Mouse (Mus musculus) myocyte (in vitro differentiated cells): ENCODE results near the gene Bad. TPM values are rescaled to one million over a fixed set of nuclear protein-coding genes. Genes with fewer than 3 reads are reported as not detected.
"Not testable (repeated sequence)": the region's sequence is repeated elsewhere in the genome, so short reads cannot be mapped to it uniquely, and the experiment has no call there.

ENCODE experiments used
- H3K27me3 ChIP-seq: one replicate; pipeline ENCODE4 v1.6.1; 2011; ENCODE audit not compliant: control insufficient read depth, insufficient read depth, insufficient read length
- H3K36me3 ChIP-seq: one replicate; pipeline ENCODE4 v1.6.1; 2011; ENCODE audit not compliant: control insufficient read depth, insufficient read depth
- H3K4me2 ChIP-seq: one replicate; pipeline ENCODE4 v1.6.1; 2011; ENCODE audit warnings: low read depth, control low read depth
- H3K4me3 ChIP-seq: one replicate; pipeline ENCODE4 v1.5.1; 2011; ENCODE audit warnings: mild to moderate bottlenecking, control low read depth, moderate library complexity
- H3K79me2 ChIP-seq: one replicate; pipeline ENCODE4 v1.6.1; 2011; ENCODE audit not compliant: control insufficient read depth, insufficient read depth
- H3ac ChIP-seq: one replicate; pipeline ENCODE4 v1.6.1; 2011; ENCODE audit not compliant: control insufficient read depth, insufficient read length
- CEBPB ChIP-seq: IDR thresholded peaks from 2 replicates; pipeline ENCODE4 v1.6.1; 2011; ENCODE audit warnings: mild to moderate bottlenecking, moderate library complexity; ENCODE audit not compliant: poor library complexity, insufficient read depth, severe bottlenecking
- E2F4 ChIP-seq: IDR thresholded peaks from one replicate; pipeline ENCODE4 v1.6.1; 2011; ENCODE audit warnings: mild to moderate bottlenecking, control low read depth, moderate library complexity; ENCODE audit not compliant: insufficient read depth
- MAX ChIP-seq: IDR thresholded peaks from one replicate; pipeline ENCODE4 v1.6.1; 2011; ENCODE audit warnings: low read depth, mild to moderate bottlenecking, control low read depth
- MYOD1 ChIP-seq, 3 experiments: IDR thresholded peaks; one replicate each; pipeline ENCODE4 v1.6.1; 2011; ENCODE audit warnings: control low read depth in 2 of 3, low read depth in 2 of 3, mild to moderate bottlenecking in 2 of 3, moderate library complexity in 1 of 3; ENCODE audit not compliant: insufficient read length in 2 of 3, control insufficient read depth in 1 of 3
- MYOG ChIP-seq, 3 experiments: IDR thresholded peaks; one replicate each; pipeline ENCODE4 v1.6.1; 2011; ENCODE audit warnings: control low read depth in 2 of 3, low read depth in 2 of 3, mild to moderate bottlenecking in 2 of 3; ENCODE audit not compliant: insufficient read length in 2 of 3, control insufficient read depth in 1 of 3, insufficient read depth in 1 of 3
- POLR2A ChIP-seq: IDR thresholded peaks from one replicate; pipeline ENCODE4 v1.6.1; 2011; ENCODE audit warnings: low read depth, mild to moderate bottlenecking, control low read depth, moderate library complexity; ENCODE audit not compliant: insufficient read length
- POLR2AphosphoS2 ChIP-seq: IDR thresholded peaks from one replicate; pipeline ENCODE4 v1.6.1; 2011; ENCODE audit warnings: low read depth, control low read depth; ENCODE audit not compliant: insufficient read length
- REST ChIP-seq: IDR thresholded peaks from one replicate; pipeline ENCODE4 v1.6.1; 2011; ENCODE audit warnings: mild to moderate bottlenecking, control low read depth, moderate library complexity; ENCODE audit not compliant: insufficient read depth, insufficient read length
- SRF ChIP-seq: IDR thresholded peaks from one replicate; pipeline ENCODE4 v1.6.1; 2011; ENCODE audit warnings: low read depth; ENCODE audit not compliant: control insufficient read depth, insufficient read length
- TCF12 ChIP-seq: IDR thresholded peaks from one replicate; pipeline ENCODE4 v1.6.1; 2011; ENCODE audit warnings: mild to moderate bottlenecking, control low read depth; ENCODE audit not compliant: poor library complexity, insufficient read depth, severe bottlenecking
- TCF3 ChIP-seq: IDR thresholded peaks from one replicate; pipeline ENCODE4 v1.6.1; 2011; ENCODE audit warnings: low read depth, control low read depth; ENCODE audit not compliant: insufficient read length
- USF1 ChIP-seq: IDR thresholded peaks from one replicate; pipeline ENCODE4 v1.6.1; 2011; ENCODE audit warnings: low read depth, mild to moderate bottlenecking, control low read depth, moderate library complexity
- polyA plus RNA-seq: library from polyadenylated mRNA; unstranded; fragments of >200 nt; fragmentation: generic; extraction: Trizol; gene quantifications from one replicate; pipeline ENCODE4 v1.2.1, GENCODE M21; 2012; ENCODE audit warnings: missing spikeins

The Bad gene
- polyA plus RNA-seq, 1 experiment, result 76.1 TPM

DNA sequence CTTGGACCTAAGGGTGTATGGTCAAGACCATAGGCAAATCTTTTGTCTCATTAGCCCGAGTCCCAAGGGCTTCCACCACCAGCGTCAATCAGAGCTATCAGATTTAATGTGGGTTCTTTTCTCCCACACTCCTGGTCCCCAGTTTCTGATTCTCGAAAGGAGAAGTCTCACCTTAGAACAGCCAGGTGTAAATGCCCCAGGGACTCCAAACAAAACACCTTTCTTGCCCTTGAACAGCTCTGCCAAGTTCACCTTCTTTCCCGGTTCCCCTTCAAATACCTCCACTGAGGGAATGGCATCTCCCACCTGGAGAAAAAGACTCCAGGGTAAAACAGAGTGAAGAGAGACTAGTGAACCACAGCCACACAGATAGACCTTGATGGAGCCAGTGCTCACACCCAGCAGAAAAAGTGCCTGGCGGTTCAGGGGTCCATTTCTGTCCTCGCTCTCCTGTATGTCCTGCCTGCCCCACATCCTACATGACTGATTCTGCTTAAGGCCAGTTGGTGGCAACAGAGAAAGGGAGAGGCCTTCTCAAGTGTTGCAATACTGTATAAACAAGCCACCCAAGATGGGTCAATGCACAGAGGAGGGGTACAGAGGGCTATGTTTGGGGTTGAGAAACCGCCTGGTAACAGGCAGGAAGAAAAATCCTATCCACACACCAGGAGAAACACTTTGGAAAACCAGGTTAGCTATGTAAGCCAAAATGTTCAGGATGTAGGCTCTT lies 33.7 kb upstream of the Bad start:
- peaks cover 25% of the 10 kb centered on the region for H3K79me2 ChIP-seq
- no peaks in the 10 kb centered on the region for H3K27me3 ChIP-seq
- no peak for TF ChIP-seq MYOG (IDR thresholded peaks at IDR 0.05; ENCODE audit: control insufficient read depth in 1 of 3, insufficient read depth in 1 of 3, insufficient read length in 2 of 3, low read depth in 2 of 3)
- peak; percentile 69 for TF ChIP-seq CEBPB
- H3K4me3 ChIP-seq, result peak overlapping the region; percentile 85
- no peak overlapping the region for H3ac ChIP-seq
- peak overlapping the region; percentile 81 for H3K4me2 ChIP-seq
- peaks cover 8% of the 10 kb centered on the region for H3K36me3 ChIP-seq

DNA sequence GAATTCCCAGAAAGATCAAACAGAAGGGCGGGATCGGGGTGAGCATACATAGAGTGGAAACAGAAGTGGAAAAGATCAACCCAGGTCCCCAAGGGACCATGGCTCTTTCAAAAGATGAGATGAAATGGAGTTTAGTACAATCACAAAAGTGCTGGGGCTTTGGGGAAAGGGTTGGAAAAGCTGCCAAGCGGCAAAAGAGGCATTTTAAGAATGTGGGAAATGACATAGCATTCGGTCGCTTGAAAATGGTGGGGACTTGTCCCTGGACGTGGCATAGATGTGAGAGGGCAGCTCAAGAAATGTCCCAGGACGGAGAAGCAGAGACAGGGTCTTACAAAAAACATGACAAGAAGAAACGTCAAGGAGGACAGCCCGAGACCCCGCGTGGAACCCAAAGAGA lies 32.6 kb upstream of the Bad start:
- H3K4me3 ChIP-seq, result peak overlapping the region; percentile 85
- H3K4me2 ChIP-seq, result peak overlapping the region; percentile 81
- no peaks in the 10 kb centered on the region for H3K27me3 ChIP-seq
- peak overlapping the region; percentile 40 for H3ac ChIP-seq
- peaks cover 11% of the 10 kb centered on the region for H3K36me3 ChIP-seq
- TF ChIP-seq REST, result no peak
- no peak for TF ChIP-seq SRF
- no peak for TF ChIP-seq USF1
- TF ChIP-seq MYOD1 (IDR thresholded peaks at IDR 0.05; ENCODE audit: control insufficient read depth in 1 of 3, insufficient read length in 2 of 3, low read depth in 2 of 3), result no peak
- H3K79me2 ChIP-seq, result peaks cover 25% of the 10 kb centered on the region

DNA sequence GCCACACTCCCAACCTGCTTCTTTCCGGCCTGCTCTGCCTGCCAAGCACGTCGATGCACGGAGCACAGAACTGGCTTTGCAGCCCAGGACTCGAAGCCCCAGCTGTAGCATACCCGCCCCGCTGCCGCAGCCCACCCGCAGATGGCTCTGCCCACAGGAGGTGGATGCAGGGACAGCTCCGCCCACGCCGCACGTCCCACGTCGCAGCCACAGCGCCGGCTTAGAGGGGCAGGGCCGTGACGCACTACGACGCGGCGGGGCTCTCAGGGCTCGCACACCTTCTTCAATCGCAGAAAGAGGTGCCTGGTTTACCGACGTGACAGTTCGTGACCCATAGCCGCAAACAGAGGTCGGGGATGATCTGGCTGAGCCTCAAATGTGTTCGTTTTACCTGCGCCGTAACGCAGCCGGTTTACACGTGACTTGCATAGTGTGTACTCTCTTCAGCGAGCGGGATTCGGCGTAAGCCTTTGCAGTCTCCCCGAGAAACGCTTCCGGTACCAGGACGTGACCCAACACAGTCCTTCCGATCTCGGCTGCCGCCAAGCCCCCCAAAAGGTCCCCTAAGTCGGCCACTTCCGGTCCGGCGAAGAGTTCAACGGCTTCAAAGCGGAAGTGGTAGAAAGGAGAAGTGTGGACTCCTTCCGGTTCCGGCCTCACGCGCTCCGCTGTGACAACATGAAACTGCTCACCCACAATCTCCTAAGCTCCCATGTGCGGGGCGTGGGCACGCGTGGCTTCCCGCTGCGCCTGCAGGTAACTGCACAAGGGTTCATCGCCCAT lies 32.0 kb upstream of the Bad start, which contains the start of the genes Trmt112 and Prdx5:
Gene Trmt112 (plus strand): TSS at position 192 of the 783 bp plus-strand sequence.
Gene Prdx5 (minus strand): TSS at position 600 of the 783 bp plus-strand sequence.
- Histone ChIP-seq H3K79me2 (peaks cover 25% of the 10 kb centered on the region), H3K27me3 (no peaks in the 10 kb centered on the region), H3K4me3 (peak within 1 kb of the TSS; percentile 85), H3K36me3 (peaks cover 11% of the 10 kb centered on the region), H3K4me2 (peak within 1 kb of the TSS; percentile 84), H3ac (peak within 1 kb of the TSS; percentile 40)
- TF ChIP-seq MYOG (IDR thresholded peaks at IDR 0.05; ENCODE audit: control insufficient read depth in 1 of 3, insufficient read depth in 1 of 3, insufficient read length in 2 of 3, low read depth in 2 of 3) (peak in 2 of 3 experiments; percentile 60 to 61), USF1 (no peak), MAX (no peak), POLR2A (peak; percentile 96), SRF (peak; percentile 44), TCF12 (no peak), POLR2AphosphoS2 (peak; percentile 91), TCF3 (no peak), E2F4 (no peak), MYOD1 (IDR thresholded peaks at IDR 0.05; ENCODE audit: control insufficient read depth in 1 of 3, insufficient read length in 2 of 3, low read depth in 2 of 3) (peak in 1 of 3 experiments; percentile 35), REST (no peak), CEBPB (no peak)

DNA sequence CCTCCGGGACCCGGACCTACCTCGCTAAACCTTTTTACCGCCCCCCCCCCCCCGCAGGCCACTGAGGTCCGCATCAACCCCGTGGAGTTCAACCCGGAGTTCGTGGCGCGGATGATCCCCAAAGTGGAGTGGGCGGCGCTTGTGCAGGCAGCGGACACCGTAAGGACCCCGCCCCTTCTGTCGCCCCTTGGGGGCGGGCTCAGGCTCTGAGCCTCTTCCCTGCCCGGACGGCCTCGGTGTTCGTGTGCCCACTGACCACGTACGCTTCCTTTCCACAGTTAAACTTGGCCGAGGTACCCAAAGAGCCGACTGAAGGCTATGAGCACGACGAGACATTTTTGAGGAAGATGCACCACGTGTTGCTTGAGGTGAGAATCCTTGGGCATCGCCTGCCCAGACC lies 31.4 kb upstream of the Bad start:
- Histone ChIP-seq H3K79me2 (peaks cover 25% of the 10 kb centered on the region), H3K4me2 (peak overlapping the region; percentile 84), H3K4me3 (peak overlapping the region; percentile 85), H3ac (peak overlapping the region; percentile 40), H3K36me3 (peaks cover 11% of the 10 kb centered on the region)
- not testable (repeated sequence) for H3K27me3 ChIP-seq

DNA sequence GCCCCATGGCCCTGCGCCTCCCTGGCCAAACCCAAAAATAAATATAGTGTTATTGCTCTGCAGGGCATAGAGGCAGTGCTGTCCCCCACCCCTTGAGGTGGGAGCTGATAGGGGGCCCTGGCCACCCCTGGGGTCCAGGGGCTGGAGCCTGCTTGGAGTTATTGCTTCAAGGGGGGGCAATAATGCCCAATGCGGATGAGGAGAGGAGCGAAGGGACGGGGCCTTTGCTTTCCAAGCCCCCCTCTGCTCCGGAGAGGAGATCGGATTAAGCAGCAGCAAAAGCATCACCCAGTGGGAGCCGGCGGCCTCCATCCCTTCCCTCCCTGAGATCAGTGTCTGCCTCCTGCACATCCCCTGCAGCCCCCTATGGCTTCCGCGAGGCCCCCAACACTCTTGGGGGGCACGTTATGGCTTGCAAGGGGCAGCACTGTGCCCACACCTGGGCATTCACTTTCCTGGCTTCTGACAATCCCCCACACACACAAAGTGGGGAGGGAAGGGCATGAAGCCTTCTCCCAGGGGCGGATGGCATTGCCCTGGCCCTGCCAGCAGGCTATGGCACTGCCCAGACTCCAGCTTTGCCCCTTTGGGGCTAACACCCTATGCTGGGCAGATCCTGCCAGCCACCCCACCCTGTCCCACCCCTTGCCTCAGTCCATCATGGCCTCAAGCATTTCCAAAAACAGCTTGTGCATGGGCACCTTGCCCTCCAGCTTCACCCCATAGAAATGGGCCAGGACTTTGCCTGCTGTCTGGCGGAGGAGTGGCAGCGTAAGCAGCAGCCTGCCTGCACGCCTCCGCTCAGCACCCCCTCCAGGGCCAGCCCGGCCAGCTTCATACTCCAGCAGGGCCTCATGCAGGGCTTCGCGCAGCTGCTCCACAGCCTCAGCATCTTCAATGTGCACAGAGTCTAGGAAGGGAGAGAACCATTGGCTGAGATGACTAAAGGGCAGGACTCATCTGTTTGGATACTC lies 30.3 kb upstream of the Bad start:
- Histone ChIP-seq H3K4me2 (peak overlapping the region; percentile 84), H3K27me3 (no peaks in the 10 kb centered on the region), H3K36me3 (peaks cover 11% of the 10 kb centered on the region), H3K4me3 (peak overlapping the region; percentile 85), H3K79me2 (peaks cover 25% of the 10 kb centered on the region), H3ac (no peak overlapping the region)
- no peak for TF ChIP-seq TCF3
- peak; percentile 7 for TF ChIP-seq POLR2A
- no peak for TF ChIP-seq MYOG (IDR thresholded peaks at IDR 0.05; ENCODE audit: control insufficient read depth in 1 of 3, insufficient read depth in 1 of 3, insufficient read length in 2 of 3, low read depth in 2 of 3)
